Mouse (Mus musculus): ENCODE data around the gene Rasa3. TPM values are rescaled to one million over a fixed set of nuclear protein-coding genes. Genes with fewer than 3 reads are reported as not detected.
A peak's percentile ranks its signal among the peaks of the same experiment; 100 is the strongest.

The Rasa3 gene
- polyA plus RNA-seq, 1 experiment from 2014 or later = 18.2 TPM

- no peaks in the 10 kb centered on the region for H3K9me3 ChIP-seq (replicated peaks)
- H3K4me2 ChIP-seq = no peak overlapping the region
- no peaks in the 10 kb centered on the region for H3K27me3 ChIP-seq
- no peaks in the 10 kb centered on the region for H3K36me3 ChIP-seq (ENCODE audit: poor library complexity, severe bottlenecking)
- H3K4me1 ChIP-seq = no peaks in the 10 kb centered on the region
- H3K9ac ChIP-seq = no peak overlapping the region
- H3K27ac ChIP-seq = no peak overlapping the region
- H3K4me3 ChIP-seq = no peak overlapping the region
- no peak for ATAC-seq
- 93% methylated on average over 8 of the region's 8 CpGs for WGBS
These were observed 11.5 kb downstream of the Rasa3 start for GRCm38 (mm10) chr8:13665944-13666343.

DNA sequence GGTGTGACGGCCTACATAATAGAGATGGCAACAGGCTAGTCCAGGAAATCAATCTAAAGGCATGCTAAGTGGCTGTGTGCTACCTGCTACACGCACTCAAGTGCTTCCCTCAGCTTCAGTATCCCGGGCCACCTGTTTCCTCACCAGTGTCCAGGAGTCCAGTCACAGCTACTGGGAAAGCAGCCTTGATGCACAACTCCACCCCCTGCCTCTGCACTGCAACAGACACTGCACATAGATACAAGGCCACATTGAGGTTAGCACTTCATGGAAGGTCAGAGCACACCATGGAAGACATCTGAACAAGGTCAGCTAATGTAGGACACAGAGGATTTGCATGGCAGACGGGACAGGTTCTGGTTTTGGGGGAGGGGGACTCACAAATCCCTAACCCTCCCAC, 11.9 kb downstream of the Rasa3 start:
- Histone ChIP-seq H3K9me3 (replicated peaks) (no peaks in the 10 kb centered on the region), H3K4me2 (no peak overlapping the region), H3K9ac (no peak overlapping the region), H3K4me1 (no peaks in the 10 kb centered on the region), H3K4me3 (no peak overlapping the region), H3K27me3 (no peaks in the 10 kb centered on the region), H3K27ac (no peak overlapping the region), H3K36me3 (ENCODE audit: poor library complexity, severe bottlenecking) (no peaks in the 10 kb centered on the region)
- ATAC-seq = no peak
- WGBS = 92% methylated on average over 4 of the region's 4 CpGs

- no peak overlapping the region for H3K4me3 ChIP-seq
- no peak overlapping the region for H3K9ac ChIP-seq
- H3K36me3 ChIP-seq (ENCODE audit: poor library complexity, severe bottlenecking) = no peaks in the 10 kb centered on the region
- ATAC-seq = no peak
- no peaks in the 10 kb centered on the region for H3K27me3 ChIP-seq
- H3K27ac ChIP-seq = no peak overlapping the region
- WGBS = 95% methylated on average over 6 of the region's 6 CpGs
- no peaks in the 10 kb centered on the region for H3K9me3 ChIP-seq (replicated peaks)
- no peak overlapping the region for H3K4me2 ChIP-seq
- H3K4me1 ChIP-seq = no peaks in the 10 kb centered on the region
These were observed 12.6 kb downstream of the Rasa3 start for GRCm38 (mm10) chr8:13664711-13665210.

DNA sequence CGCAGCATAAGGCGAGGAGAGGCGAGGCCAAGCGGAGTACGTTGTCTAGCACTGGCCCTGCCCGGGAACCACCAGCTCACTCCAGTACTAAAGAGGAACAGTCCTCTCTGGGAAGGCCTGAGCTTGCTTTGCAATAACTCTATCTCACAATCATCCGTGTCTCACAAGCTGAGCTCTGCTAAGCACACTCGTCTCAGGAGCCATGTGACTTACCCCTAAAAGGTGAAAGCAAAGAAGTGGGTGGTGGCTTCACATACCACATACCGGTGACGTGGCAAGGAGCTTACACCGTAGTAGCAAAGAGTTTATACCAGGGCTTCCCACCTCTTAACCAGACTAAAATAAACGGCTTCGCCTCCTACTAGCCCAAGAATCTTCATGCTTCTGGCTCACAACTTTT, 17.1 kb downstream of the Rasa3 start:
- Histone ChIP-seq H3K27ac (no peak overlapping the region), H3K36me3 (ENCODE audit: poor library complexity, severe bottlenecking) (no peaks in the 10 kb centered on the region), H3K4me2 (no peak overlapping the region), H3K27me3 (no peaks in the 10 kb centered on the region), H3K4me1 (peaks cover 7% of the 10 kb centered on the region), H3K9me3 (replicated peaks) (no peaks in the 10 kb centered on the region), H3K9ac (no peak overlapping the region), H3K4me3 (no peak overlapping the region)
- 93% methylated on average over 13 of the region's 13 CpGs for WGBS
- no peak for ATAC-seq

DNA sequence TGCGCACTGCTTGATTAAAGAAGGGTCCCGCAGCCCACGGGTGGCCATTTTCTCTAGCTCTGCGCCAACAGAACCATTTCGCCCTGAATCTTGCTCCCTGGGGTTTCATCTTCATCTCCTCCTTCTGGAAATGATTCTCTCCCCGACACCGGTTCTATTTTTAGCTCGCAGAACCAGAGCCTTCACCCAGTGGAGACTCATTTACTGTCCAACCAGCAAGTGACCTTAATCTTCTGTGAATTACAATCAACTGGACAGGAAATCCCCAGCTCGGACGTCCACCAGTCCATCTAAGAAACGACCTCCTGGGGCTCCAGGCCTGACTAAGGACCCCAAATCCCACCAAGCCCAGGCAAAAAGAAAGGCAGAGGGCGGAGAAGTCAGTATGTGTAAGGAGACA, 19.9 kb downstream of the Rasa3 start:
- Histone ChIP-seq H3K27ac (no peak overlapping the region), H3K27me3 (no peaks in the 10 kb centered on the region), H3K4me2 (no peak overlapping the region), H3K4me1 (peaks cover 7% of the 10 kb centered on the region), H3K4me3 (no peak overlapping the region), H3K36me3 (ENCODE audit: poor library complexity, severe bottlenecking) (no peaks in the 10 kb centered on the region), H3K9ac (no peak overlapping the region), H3K9me3 (replicated peaks) (no peaks in the 10 kb centered on the region)
- no peak for ATAC-seq
- 78% methylated on average over 12 of the region's 12 CpGs for WGBS

- no peak overlapping the region for H3K9ac ChIP-seq
- no peak overlapping the region for H3K4me3 ChIP-seq
- no peaks in the 10 kb centered on the region for H3K36me3 ChIP-seq (ENCODE audit: poor library complexity, severe bottlenecking)
- H3K9me3 ChIP-seq (replicated peaks) = no peaks in the 10 kb centered on the region
- no peak for ATAC-seq
- WGBS = 95% methylated on average over 5 of the region's 5 CpGs
- no peak overlapping the region for H3K27ac ChIP-seq
- no peak overlapping the region for H3K4me2 ChIP-seq
- H3K4me1 ChIP-seq = peaks cover 12% of the 10 kb centered on the region
- no peaks in the 10 kb centered on the region for H3K27me3 ChIP-seq
These were observed 22.4 kb downstream of the Rasa3 start for GRCm38 (mm10) chr8:13655033-13655351.

DNA sequence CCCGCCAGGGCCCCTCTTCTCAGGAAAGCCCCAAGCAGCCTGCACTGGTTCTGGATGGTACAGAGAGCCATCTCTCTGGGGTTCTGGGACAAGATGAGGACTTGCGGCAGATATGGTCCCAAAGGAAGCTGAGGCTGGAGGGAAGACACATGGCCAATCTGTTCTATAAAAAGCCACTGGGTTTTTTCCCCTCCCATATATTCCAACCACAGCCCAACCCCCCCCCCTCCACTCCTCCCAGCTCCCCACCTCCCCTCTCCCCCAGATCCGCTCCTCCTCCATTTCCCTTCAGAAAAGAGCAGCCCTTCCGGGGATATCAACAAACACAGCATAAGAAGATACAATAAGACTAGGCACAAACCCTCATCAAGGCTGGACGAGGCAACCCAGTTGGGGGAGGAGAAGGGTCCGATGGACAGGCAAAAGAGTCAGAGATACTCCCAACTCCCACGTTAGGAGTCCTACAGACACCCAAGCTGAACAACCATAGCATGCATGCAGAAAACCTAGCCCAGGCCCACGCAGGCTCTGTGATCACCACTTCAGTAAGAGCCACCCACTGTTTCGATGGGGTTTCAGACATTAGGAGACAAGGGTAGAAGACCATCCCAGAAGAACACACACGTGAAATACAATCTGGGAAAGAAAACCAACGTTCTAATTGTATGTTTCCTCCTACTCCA, 22.9 kb downstream of the Rasa3 start:
- H3K4me2 ChIP-seq = no peak overlapping the region
- no peak overlapping the region for H3K4me3 ChIP-seq
- no peak overlapping the region for H3K27ac ChIP-seq
- 84% methylated on average over 11 of the region's 11 CpGs for WGBS
- H3K36me3 ChIP-seq (ENCODE audit: poor library complexity, severe bottlenecking) = no peaks in the 10 kb centered on the region
- peaks cover 17% of the 10 kb centered on the region for H3K4me1 ChIP-seq
- H3K9me3 ChIP-seq (replicated peaks) = no peaks in the 10 kb centered on the region
- no peak overlapping the region for H3K9ac ChIP-seq
- ATAC-seq = no peak
- no peaks in the 10 kb centered on the region for H3K27me3 ChIP-seq

DNA sequence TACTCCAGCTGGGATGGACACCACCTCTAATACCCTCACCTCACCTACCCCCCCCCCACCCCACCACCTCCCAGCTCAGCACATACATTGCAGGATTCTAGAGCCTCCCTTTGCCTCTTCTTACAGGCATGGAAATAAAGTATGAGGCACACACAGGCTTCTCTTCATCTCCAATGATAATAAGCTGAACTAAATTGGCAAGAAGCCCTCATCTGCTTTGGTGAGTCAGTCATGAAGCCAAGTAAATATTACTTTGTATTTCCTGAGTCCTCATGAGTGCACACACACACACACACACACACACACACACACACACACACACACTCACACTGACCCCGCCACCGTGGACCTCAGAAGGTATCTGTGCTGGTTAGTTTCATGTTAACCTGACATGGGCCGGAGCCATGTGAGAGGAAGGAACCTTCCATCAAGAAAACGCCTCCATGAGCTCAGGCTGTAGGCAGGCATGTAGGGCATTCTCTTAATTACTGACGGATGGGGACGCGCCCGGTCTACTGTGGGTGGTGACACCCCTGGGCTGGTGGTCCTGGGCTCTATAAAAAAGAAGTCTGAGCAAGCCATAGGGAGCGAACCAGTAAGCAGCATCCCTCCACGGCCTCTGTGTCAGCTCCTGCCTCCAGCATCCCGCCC, 26.7 kb downstream of the Rasa3 start:
- no peak for ATAC-seq
- WGBS = 91% methylated on average over 11 of the region's 11 CpGs
- no peaks in the 10 kb centered on the region for H3K27me3 ChIP-seq

GRCm38 (mm10) chr8:13649154-13649515, 28.3 kb downstream of the Rasa3 start:
- no peak overlapping the region for H3K4me3 ChIP-seq
- no peaks in the 10 kb centered on the region for H3K27me3 ChIP-seq
- no peaks in the 10 kb centered on the region for H3K36me3 ChIP-seq (ENCODE audit: poor library complexity, severe bottlenecking)
- H3K4me2 ChIP-seq = peak overlapping the region; percentile 15; the same call in 1 of the 2 replicates
- peaks cover 46% of the 10 kb centered on the region for H3K4me1 ChIP-seq
- 17% methylated on average over 3 of the region's 3 CpGs for WGBS
- no peak overlapping the region for H3K9ac ChIP-seq
- ATAC-seq = no peak
- no peaks in the 10 kb centered on the region for H3K9me3 ChIP-seq (replicated peaks)
- peak overlapping the region; percentile 89 for H3K27ac ChIP-seq

More for the DNA sequence above, 26.7 kb downstream of the Rasa3 start:
- no peaks in the 10 kb centered on the region for H3K9me3 ChIP-seq (replicated peaks)
- H3K27ac ChIP-seq = no peak overlapping the region
- peaks cover 31% of the 10 kb centered on the region for H3K4me1 ChIP-seq
- H3K36me3 ChIP-seq (ENCODE audit: poor library complexity, severe bottlenecking) = no peaks in the 10 kb centered on the region
- H3K9ac ChIP-seq = no peak overlapping the region
- no peak overlapping the region for H3K4me2 ChIP-seq
- H3K4me3 ChIP-seq = no peak overlapping the region

DNA sequence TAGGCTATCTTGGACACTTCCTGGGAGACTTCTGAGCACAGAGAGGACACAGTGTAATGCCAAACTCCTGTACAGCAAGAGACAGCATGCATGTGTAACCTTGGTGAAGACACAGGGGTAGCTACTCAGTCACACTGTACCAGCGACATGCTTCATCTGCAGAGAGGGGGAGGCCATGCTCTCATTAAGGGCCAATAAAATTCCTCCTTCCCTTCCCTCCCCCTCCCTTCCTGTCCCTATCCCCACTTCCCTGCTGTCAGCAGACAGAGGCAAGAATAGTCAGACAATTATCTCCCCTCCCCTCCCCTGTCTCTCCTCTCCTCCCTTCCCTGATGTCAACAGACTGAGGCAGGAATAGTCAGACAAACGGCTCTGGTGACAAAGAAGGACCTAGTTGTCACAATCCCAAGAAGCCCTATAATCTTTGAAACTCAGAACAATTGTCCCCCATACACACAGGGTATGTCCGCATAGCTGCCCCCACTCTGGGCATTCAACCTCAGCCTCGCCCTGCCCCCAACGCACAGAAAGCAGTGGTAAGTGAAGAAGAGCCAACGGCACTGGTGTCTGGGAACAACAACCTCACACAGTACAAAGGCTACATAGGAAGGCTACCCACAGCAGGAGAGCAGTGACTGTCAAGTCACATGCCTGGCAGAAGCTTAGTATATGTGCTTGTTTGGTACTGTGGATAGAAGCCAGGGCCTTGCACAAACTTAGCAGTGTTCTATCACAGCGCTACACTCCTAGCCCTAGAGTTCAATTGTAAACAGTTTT, 28.8 kb downstream of the Rasa3 start:
- Histone ChIP-seq H3K9me3 (replicated peaks) (no peaks in the 10 kb centered on the region), H3K9ac (peak overlapping the region; percentile 48), H3K4me1 (peaks cover 51% of the 10 kb centered on the region), H3K27ac (peak overlapping the region; percentile 89), H3K27me3 (no peaks in the 10 kb centered on the region), H3K4me2 (peak overlapping the region; percentile 15), H3K4me3 (no peak overlapping the region), H3K36me3 (ENCODE audit: poor library complexity, severe bottlenecking) (no peaks in the 10 kb centered on the region)
- 18% methylated on average over 7 of the region's 7 CpGs for WGBS
- ATAC-seq = peak; percentile 87

DNA sequence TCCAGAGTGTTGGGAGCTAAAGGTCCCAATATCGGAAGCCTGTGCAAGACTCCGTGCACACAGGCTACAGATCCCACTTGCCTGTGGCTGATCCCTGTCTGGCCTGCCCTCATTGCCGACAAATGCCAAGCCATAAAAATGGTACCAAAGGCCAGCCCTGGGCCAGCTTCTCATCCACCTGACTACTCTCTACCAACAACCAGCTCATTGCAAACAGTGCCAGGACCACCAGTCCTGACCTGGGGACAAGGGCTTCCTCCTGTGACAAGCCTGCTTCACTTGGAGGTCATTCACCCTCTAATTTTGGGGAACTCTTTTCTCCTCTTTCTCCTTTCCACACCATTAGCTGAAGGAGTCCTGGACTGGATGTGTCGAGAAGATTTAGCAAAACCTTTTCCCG, 29.8 kb downstream of the Rasa3 start:
- Histone ChIP-seq H3K4me1 (peaks cover 51% of the 10 kb centered on the region), H3K27ac (peak overlapping the region; percentile 57; the same call in 1 of the 2 replicates), H3K9me3 (replicated peaks) (no peaks in the 10 kb centered on the region), H3K9ac (no peak overlapping the region), H3K4me2 (no peak overlapping the region), H3K4me3 (no peak overlapping the region), H3K36me3 (ENCODE audit: poor library complexity, severe bottlenecking) (no peaks in the 10 kb centered on the region), H3K27me3 (no peaks in the 10 kb centered on the region)
- no peak for ATAC-seq
- WGBS = 92% methylated on average over 5 of the region's 5 CpGs

- Histone ChIP-seq H3K4me1 (peaks cover 60% of the 10 kb centered on the region), H3K27ac (no peak overlapping the region), H3K4me2 (no peak overlapping the region), H3K9me3 (replicated peaks) (no peaks in the 10 kb centered on the region), H3K9ac (no peak overlapping the region), H3K4me3 (no peak overlapping the region), H3K27me3 (no peaks in the 10 kb centered on the region), H3K36me3 (ENCODE audit: poor library complexity, severe bottlenecking) (no peaks in the 10 kb centered on the region)
- no peak for ATAC-seq
- WGBS = 58% methylated on average over 6 of the region's 6 CpGs
These were observed 32.3 kb downstream of the Rasa3 start for GRCm38 (mm10) chr8:13644932-13645676.
